Mouse (Mus musculus) embryonic facial prominence, embryonic 11.5 days (tissue): Measurements from ENCODE around the gene Akap2. TPM values are rescaled to one million over a fixed set of nuclear protein-coding genes. Genes with fewer than 3 reads are reported as not detected.

ENCODE experiments used
- ATAC-seq: fragments of 200-750 bp; cut with Nextera tagmentation; replicated peaks from 2 replicates; pipeline ENCODE4 v1.8.0; 2017; ENCODE audit warnings: low read depth; ENCODE audit not compliant: insufficient number of reproducible peaks, low FRiP score, low TSS enrichment
- DNase-seq: peaks from one replicate; pipeline ENCODE4 v3.0.0-alpha.2; 2015; ENCODE audit warnings: low spot score
- H3K27ac ChIP-seq: fragments of 300-500 bp; sonication (generic); replicated peaks from 2 replicates; pipeline ENCODE4 v1.5.1; 2014; ENCODE audit warnings: mild to moderate bottlenecking, low read depth, low read length, control low read depth
- H3K27me3 ChIP-seq: fragments of 300-500 bp; sonication (generic); 2 replicates; pipeline ENCODE4 v1.6.1; 2014; ENCODE audit warnings: mild to moderate bottlenecking, low read length, moderate library complexity, mixed read lengths; ENCODE audit not compliant: control insufficient read depth, insufficient read depth
- H3K36me3 ChIP-seq: fragments of 300-500 bp; sonication (generic); replicated peaks from 2 replicates; pipeline ENCODE4 v1.6.1; 2014; ENCODE audit warnings: low read depth, mild to moderate bottlenecking, low read length, moderate library complexity, mixed read lengths; ENCODE audit not compliant: control insufficient read depth, insufficient read depth
- H3K4me1 ChIP-seq: fragments of 300-500 bp; sonication (generic); 2 replicates; pipeline ENCODE4 v1.6.1; 2014; ENCODE audit warnings: low read length, mixed read lengths; ENCODE audit not compliant: control insufficient read depth, insufficient read depth
- H3K4me2 ChIP-seq: fragments of 300-500 bp; sonication (generic); 2 replicates; pipeline ENCODE4 v1.6.1; 2014; ENCODE audit warnings: low read depth, mild to moderate bottlenecking, control low read depth, low read length, moderate library complexity
- H3K4me3 ChIP-seq: fragments of 300-500 bp; sonication (generic); 2 replicates; pipeline ENCODE4 v1.5.1; 2014; ENCODE audit warnings: low read depth, low read length, control low read depth
- H3K9ac ChIP-seq: fragments of 300-500 bp; sonication (generic); replicated peaks from 2 replicates; pipeline ENCODE4 v1.6.1; 2014; ENCODE audit warnings: mild to moderate bottlenecking, control low read depth, low read length
- H3K9me3 ChIP-seq: fragments of 300-500 bp; sonication (generic); replicated peaks from 2 replicates; pipeline ENCODE4 v1.6.1; 2016; ENCODE audit warnings: mild to moderate bottlenecking, low read length, inconsistent platforms, mixed read lengths; ENCODE audit not compliant: control insufficient read depth
- WGBS: fragments of 180-500 bp; shearing (Covaris S2); extraction: QIAGEN DNeasy Blood & Tissue Kit; methylation state at CpG from one replicate; pipeline ENCODE4 v1.1.7; 2014; 5-methylcytosine and 5-hydroxymethylcytosine counted together
- polyA plus RNA-seq: library from polyadenylated mRNA; unstranded; fragments of >200 nt; fragmentation: Nextera tagmentation; extraction: Ambion mirVana; gene quantifications from 2 replicates; pipeline ENCODE4 v1.2.1, GENCODE M21; 2014

Akap2 gene
- polyA plus RNA-seq, 1 experiment from 2014 or later = 24.0 TPM

- 81% methylated on average over 3 of the region's 3 CpGs for WGBS
- ATAC-seq = no peak
Measured at GRCm38 (mm10) chr4:57802411-57802810, 85.0 kb downstream of the Akap2 start.

GRCm38 (mm10) chr4:57804902-57805301 lies 87.4 kb downstream of the Akap2 start:
- WGBS = 83% methylated on average over 6 of the region's 6 CpGs

More at GRCm38 (mm10) chr4:57802411-57802810, 85.0 kb downstream of the Akap2 start:
- Histone ChIP-seq H3K9ac (no peak overlapping the region), H3K36me3 (no peaks in the 10 kb centered on the region), H3K27ac (no peak overlapping the region), H3K27me3 (no peaks in the 10 kb centered on the region), H3K4me3 (no peak overlapping the region), H3K9me3 (no peaks in the 10 kb centered on the region), H3K4me2 (no peak overlapping the region), H3K4me1 (no peaks in the 10 kb centered on the region)
- DNase-seq = no peak

GRCm38 (mm10) chr4:57809449-57809848 lies 92.0 kb downstream of the Akap2 start:
- Histone ChIP-seq H3K27me3 (no peaks in the 10 kb centered on the region), H3K9ac (no peak overlapping the region), H3K4me2 (no peak overlapping the region), H3K4me3 (no peak overlapping the region), H3K36me3 (no peaks in the 10 kb centered on the region), H3K27ac (no peak overlapping the region), H3K9me3 (no peaks in the 10 kb centered on the region), H3K4me1 (no peaks in the 10 kb centered on the region)
- ATAC-seq (no peak), DNase-seq (no peak)
- 86% methylated on average over 4 of the region's 4 CpGs for WGBS

More at GRCm38 (mm10) chr4:57804902-57805301, 87.4 kb downstream of the Akap2 start:
- no peaks in the 10 kb centered on the region for H3K4me1 ChIP-seq
- no peak overlapping the region for H3K9ac ChIP-seq
- H3K4me2 ChIP-seq = no peak overlapping the region
- no peak overlapping the region for H3K27ac ChIP-seq
- no peaks in the 10 kb centered on the region for H3K27me3 ChIP-seq
- ATAC-seq = no peak
- DNase-seq = no peak
- no peaks in the 10 kb centered on the region for H3K9me3 ChIP-seq
- no peak overlapping the region for H3K4me3 ChIP-seq
- no peaks in the 10 kb centered on the region for H3K36me3 ChIP-seq

GRCm38 (mm10) chr4:57812075-57812474 lies 94.6 kb downstream of the Akap2 start:
- Histone ChIP-seq H3K27ac (no peak overlapping the region), H3K4me1 (no peaks in the 10 kb centered on the region), H3K4me2 (no peak overlapping the region), H3K9me3 (no peaks in the 10 kb centered on the region), H3K27me3 (no peaks in the 10 kb centered on the region), H3K4me3 (no peak overlapping the region), H3K9ac (no peak overlapping the region), H3K36me3 (no peaks in the 10 kb centered on the region)
- DNase-seq = no peak
- WGBS = 89% methylated on average over 1 of the region's 1 CpGs
- ATAC-seq = no peak

- H3K4me3 ChIP-seq = no peak overlapping the region
- WGBS = 33% methylated on average over 7 of the region's 7 CpGs
- H3K36me3 ChIP-seq = no peaks in the 10 kb centered on the region
- no peaks in the 10 kb centered on the region for H3K27me3 ChIP-seq
- H3K4me1 ChIP-seq = no peaks in the 10 kb centered on the region
- no peak overlapping the region for H3K4me2 ChIP-seq
- DNase-seq = peak; percentile 44
- H3K9ac ChIP-seq = no peak overlapping the region
- H3K9me3 ChIP-seq = no peaks in the 10 kb centered on the region
- peak; percentile 44; the same call in 1 of the 2 replicates for ATAC-seq
- H3K27ac ChIP-seq = no peak overlapping the region
Measured at GRCm38 (mm10) chr4:57812916-57813575, 95.6 kb downstream of the Akap2 start.

GRCm38 (mm10) chr4:57813576-57813945 lies 96.1 kb downstream of the Akap2 start:
- Histone ChIP-seq H3K4me3 (no peak overlapping the region), H3K4me1 (no peaks in the 10 kb centered on the region), H3K9ac (no peak overlapping the region), H3K9me3 (no peaks in the 10 kb centered on the region), H3K27ac (no peak overlapping the region), H3K27me3 (no peaks in the 10 kb centered on the region), H3K4me2 (no peak overlapping the region), H3K36me3 (no peaks in the 10 kb centered on the region)
- DNase-seq (no peak), ATAC-seq (no peak)
- WGBS = 84% methylated on average over 4 of the region's 4 CpGs

GRCm38 (mm10) chr4:57815355-57815754 lies 97.9 kb downstream of the Akap2 start:
- Histone ChIP-seq H3K9ac (no peak overlapping the region), H3K4me1 (no peaks in the 10 kb centered on the region), H3K4me3 (no peak overlapping the region), H3K27me3 (no peaks in the 10 kb centered on the region), H3K9me3 (no peaks in the 10 kb centered on the region), H3K36me3 (no peaks in the 10 kb centered on the region), H3K27ac (no peak overlapping the region), H3K4me2 (no peak overlapping the region)
- ATAC-seq (no peak), DNase-seq (no peak)
- WGBS = 86% methylated on average over 2 of the region's 2 CpGs

- WGBS = 89% methylated on average over 8 of the region's 8 CpGs
Measured at GRCm38 (mm10) chr4:57816146-57816545, 98.7 kb downstream of the Akap2 start.

More at GRCm38 (mm10) chr4:57816146-57816545, 98.7 kb downstream of the Akap2 start:
- Histone ChIP-seq H3K27me3 (no peaks in the 10 kb centered on the region), H3K27ac (no peak overlapping the region), H3K9ac (no peak overlapping the region), H3K4me1 (no peaks in the 10 kb centered on the region), H3K9me3 (no peaks in the 10 kb centered on the region), H3K36me3 (no peaks in the 10 kb centered on the region), H3K4me2 (no peak overlapping the region), H3K4me3 (no peak overlapping the region)
- DNase-seq (no peak), ATAC-seq (no peak)
